Mouse (Mus musculus) forebrain, embryonic 16.5 days (tissue): ENCODE data around the gene Slc5a6. TPM values are rescaled to one million over a fixed set of nuclear protein-coding genes. Genes with fewer than 3 reads are reported as not detected.
"Not testable (repeated sequence)": the region's sequence is repeated elsewhere in the genome, so short reads cannot be mapped to it uniquely, and the experiment has no call there.

Source experiments
- ATAC-seq: fragments of 200-750 bp; cut with Nextera tagmentation; 2 replicates; pipeline ENCODE4 v1.8.0; 2017; ENCODE audit warnings: mild to moderate bottlenecking, moderate library complexity
- H3K27ac ChIP-seq: fragments of 300-500 bp; sonication (generic); 2 replicates; pipeline ENCODE4 v1.5.1; 2014; ENCODE audit warnings: low read length, control low read depth
- H3K27me3 ChIP-seq: fragments of 300-500 bp; sonication (generic); replicated peaks from 2 replicates; pipeline ENCODE4 v1.6.1; 2014; ENCODE audit warnings: low read length; ENCODE audit not compliant: control insufficient read depth, insufficient read depth
- H3K36me3 ChIP-seq: fragments of 300-500 bp; sonication (generic); 2 replicates; pipeline ENCODE4 v1.6.1; 2014; ENCODE audit not compliant: control insufficient read depth, insufficient read depth
- H3K4me1 ChIP-seq: fragments of 300-500 bp; sonication (generic); replicated peaks from 2 replicates; pipeline ENCODE4 v1.6.1; 2014; ENCODE audit warnings: low read length; ENCODE audit not compliant: control insufficient read depth, insufficient read depth
- H3K4me2 ChIP-seq: fragments of 300-500 bp; sonication (generic); 2 replicates; pipeline ENCODE4 v1.6.1; 2014; ENCODE audit warnings: mild to moderate bottlenecking, low read length, control low read depth
- H3K4me3 ChIP-seq: fragments of 300-500 bp; sonication (generic); replicated peaks from 2 replicates; pipeline ENCODE4 v1.5.1; 2014; ENCODE audit warnings: mild to moderate bottlenecking, low read length, control low read depth
- H3K9ac ChIP-seq: fragments of 300-500 bp; sonication (generic); replicated peaks from 2 replicates; pipeline ENCODE4 v1.6.1; 2014; ENCODE audit warnings: low read depth, low read length, control low read depth
- H3K9me3 ChIP-seq: fragments of 300-500 bp; sonication (generic); 2 replicates; pipeline ENCODE4 v1.6.1; 2016; ENCODE audit warnings: low read length; ENCODE audit not compliant: control insufficient read depth
- WGBS: fragments of 180-500 bp; shearing (Covaris S2); extraction: QIAGEN DNeasy Blood & Tissue Kit; methylation state at CpG from one replicate; pipeline ENCODE4 v1.1.7; 2014; 5-methylcytosine and 5-hydroxymethylcytosine counted together
- polyA plus RNA-seq: library from polyadenylated mRNA; unstranded; fragments of >200 nt; fragmentation: Nextera tagmentation; extraction: Ambion mirVana; gene quantifications from 2 replicates; pipeline ENCODE4 v1.2.1, GENCODE M21; 2015

Gene Slc5a6
- polyA plus RNA-seq, 1 experiment from 2014 or later, result 18.2 TPM

GRCm38 (mm10) chr5:31071821-31072220 lies 23.1 kb upstream of the Slc5a6 start:
- Histone ChIP-seq H3K9me3 (no peaks in the 10 kb centered on the region), H3K27ac (no peak overlapping the region), H3K36me3 (peaks cover 37% of the 10 kb centered on the region), H3K4me3 (no peak overlapping the region), H3K27me3 (no peaks in the 10 kb centered on the region), H3K4me1 (no peaks in the 10 kb centered on the region), H3K9ac (no peak overlapping the region), H3K4me2 (no peak overlapping the region)
- ATAC-seq, result no peak
- 95% methylated on average over 11 of the region's 11 CpGs for WGBS

- 92% methylated on average over 2 of the region's 2 CpGs for WGBS
- H3K27ac ChIP-seq, result no peak overlapping the region
Measured at GRCm38 (mm10) chr5:31071059-31071458, 22.3 kb upstream of the Slc5a6 start.

GRCm38 (mm10) chr5:31069810-31070209 lies 21.1 kb upstream of the Slc5a6 start:
- WGBS, result 99% methylated on average over 3 of the region's 3 CpGs
- H3K36me3 ChIP-seq, result peaks cover 35% of the 10 kb centered on the region
- no peak for ATAC-seq

More at GRCm38 (mm10) chr5:31071059-31071458, 22.3 kb upstream of the Slc5a6 start:
- peaks cover 37% of the 10 kb centered on the region for H3K36me3 ChIP-seq
- no peaks in the 10 kb centered on the region for H3K4me1 ChIP-seq
- no peak overlapping the region for H3K9ac ChIP-seq
- H3K4me3 ChIP-seq, result no peak overlapping the region
- no peaks in the 10 kb centered on the region for H3K9me3 ChIP-seq
- H3K27me3 ChIP-seq, result no peaks in the 10 kb centered on the region
- H3K4me2 ChIP-seq, result no peak overlapping the region
- no peak for ATAC-seq

GRCm38 (mm10) chr5:31055216-31056140 lies 6.8 kb upstream of the Slc5a6 start:
- Histone ChIP-seq H3K4me2 (peak overlapping the region; percentile 92), H3K9ac (peak overlapping the region; percentile 85), H3K4me1 (peaks cover 15% of the 10 kb centered on the region), H3K27me3 (no peaks in the 10 kb centered on the region), H3K36me3 (no peaks in the 10 kb centered on the region; the same call in 1 of the 2 replicates), H3K4me3 (peak overlapping the region; percentile 80), H3K27ac (no peak overlapping the region; the same call in 1 of the 2 replicates), H3K9me3 (no peaks in the 10 kb centered on the region)
- ATAC-seq, result no peak
- 24% methylated on average over 19 of the region's 19 CpGs for WGBS

More at GRCm38 (mm10) chr5:31069810-31070209, 21.1 kb upstream of the Slc5a6 start:
- H3K4me2 ChIP-seq, result no peak overlapping the region
- H3K4me1 ChIP-seq, result no peaks in the 10 kb centered on the region
- H3K9ac ChIP-seq, result no peak overlapping the region
- H3K27ac ChIP-seq, result no peak overlapping the region
- H3K27me3 ChIP-seq, result no peaks in the 10 kb centered on the region
- H3K4me3 ChIP-seq, result no peak overlapping the region
- H3K9me3 ChIP-seq, result no peaks in the 10 kb centered on the region

GRCm38 (mm10) chr5:31054261-31055215 lies 5.8 kb upstream of the Slc5a6 start, which contains the start of gene Cad:
Gene Cad (plus strand): TSS chr5:31054780.
- H3K4me1 ChIP-seq, result peaks cover 20% of the 10 kb centered on the region
- peak within 1 kb of the TSS; percentile 85 for H3K9ac ChIP-seq
- peak within 1 kb of the TSS; percentile 92 for H3K4me2 ChIP-seq
- WGBS, result under 1% methylated on average over 64 of the region's 64 CpGs
- no peaks in the 10 kb centered on the region for H3K27me3 ChIP-seq
- H3K36me3 ChIP-seq, result no peaks in the 10 kb centered on the region
- H3K9me3 ChIP-seq, result no peaks in the 10 kb centered on the region
- peak within 1 kb of the TSS; percentile 80 for H3K4me3 ChIP-seq
- ATAC-seq, result peak; percentile 99
- peak within 1 kb of the TSS; percentile 44 for H3K27ac ChIP-seq

GRCm38 (mm10) chr5:31053728-31054127 lies 5.0 kb upstream of the Slc5a6 start:
- H3K27ac ChIP-seq, H3K9ac ChIP-seq, H3K9me3 ChIP-seq, ATAC-seq, H3K27me3 ChIP-seq, H3K36me3 ChIP-seq: not testable (repeated sequence)
- Histone ChIP-seq H3K4me3 (peak overlapping the region; percentile 80), H3K4me1 (peaks cover 21% of the 10 kb centered on the region), H3K4me2 (peak overlapping the region; percentile 92)
- 47% methylated on average over 4 of the region's 4 CpGs for WGBS

- Histone ChIP-seq H3K27ac (no peak overlapping the region), H3K4me1 (peaks cover 24% of the 10 kb centered on the region), H3K9me3 (no peaks in the 10 kb centered on the region), H3K9ac (no peak overlapping the region), H3K4me3 (no peak overlapping the region), H3K27me3 (no peaks in the 10 kb centered on the region), H3K4me2 (no peak overlapping the region), H3K36me3 (no peaks in the 10 kb centered on the region)
- no peak for ATAC-seq
Measured at GRCm38 (mm10) chr5:31050427-31050826, 1.7 kb upstream of the Slc5a6 start.

GRCm38 (mm10) chr5:31047848-31048762 lies 619 bp downstream of the Slc5a6 start, which contains the start of gene Atraid:
Gene Atraid (plus strand): TSS chr5:31048312.
- Histone ChIP-seq H3K27ac (peak within 1 kb of the TSS; percentile 93), H3K4me1 (peaks cover 13% of the 10 kb centered on the region), H3K4me3 (peak within 1 kb of the TSS; percentile 90), H3K27me3 (no peaks in the 10 kb centered on the region), H3K36me3 (no peaks in the 10 kb centered on the region), H3K4me2 (peak within 1 kb of the TSS; percentile 84), H3K9ac (peak within 1 kb of the TSS; percentile 91), H3K9me3 (no peaks in the 10 kb centered on the region)
- ATAC-seq, result peak; percentile 97
- WGBS, result under 1% methylated on average over 72 of the region's 73 CpGs
